Mouse (Mus musculus) embryonic facial prominence, embryonic 14.5 days (tissue): ENCODE measurements around the gene Fbxw8. TPM values are rescaled to one million over a fixed set of nuclear protein-coding genes. Genes with fewer than 3 reads are reported as not detected.

Experiments used
- ATAC-seq: fragments of 200-750 bp; cut with Nextera tagmentation; 2 replicates; pipeline ENCODE4 v1.8.0; 2017; ENCODE audit warnings: low read depth, moderate number of reproducible peaks, moderate TSS enrichment
- DNase-seq: peaks from one replicate; pipeline ENCODE4 v3.0.0-alpha.2; 2015; ENCODE audit warnings: low spot score
- H3K27ac ChIP-seq: fragments of 300-500 bp; sonication (generic); replicated peaks from 2 replicates; pipeline ENCODE4 v1.5.1; 2014; ENCODE audit warnings: low read depth, mild to moderate bottlenecking, low read length, moderate library complexity
- H3K27me3 ChIP-seq: fragments of 300-500 bp; sonication (generic); replicated peaks from 2 replicates; pipeline ENCODE4 v1.6.1; 2014; ENCODE audit warnings: low read length; ENCODE audit not compliant: control insufficient read depth, insufficient read depth
- H3K36me3 ChIP-seq: fragments of 300-500 bp; sonication (generic); 2 replicates; pipeline ENCODE4 v1.6.1; 2014; ENCODE audit warnings: low read length, mixed read lengths; ENCODE audit not compliant: control insufficient read depth, insufficient read depth
- H3K4me1 ChIP-seq: fragments of 300-500 bp; sonication (generic); 2 replicates; pipeline ENCODE4 v1.6.1; 2014; ENCODE audit warnings: antibody characterized with exemption, low read length; ENCODE audit not compliant: control insufficient read depth, insufficient read depth
- H3K4me2 ChIP-seq: fragments of 300-500 bp; sonication (generic); 2 replicates; pipeline ENCODE4 v1.6.1; 2014; ENCODE audit warnings: low read depth, mild to moderate bottlenecking, low read length, moderate library complexity, mixed read lengths
- H3K4me3 ChIP-seq: fragments of 300-500 bp; sonication (generic); 2 replicates; pipeline ENCODE4 v1.5.1; 2014; ENCODE audit warnings: low read depth, mild to moderate bottlenecking, low read length
- H3K9ac ChIP-seq: fragments of 300-500 bp; sonication (generic); 2 replicates; pipeline ENCODE4 v1.6.1; 2014; ENCODE audit warnings: low read depth, mild to moderate bottlenecking, low read length, moderate library complexity, mixed read lengths
- H3K9me3 ChIP-seq: fragments of 300-500 bp; sonication (generic); 2 replicates; pipeline ENCODE4 v1.6.1; 2016; ENCODE audit warnings: low read length; ENCODE audit not compliant: control insufficient read depth
- WGBS: fragments of 180-500 bp; shearing (Covaris S2); extraction: QIAGEN DNeasy Blood & Tissue Kit; methylation state at CpG from one replicate; pipeline ENCODE4 v1.1.7; 2014; 5-methylcytosine and 5-hydroxymethylcytosine counted together
- polyA plus RNA-seq: library from polyadenylated mRNA; unstranded; fragments of >200 nt; fragmentation: Nextera tagmentation; extraction: Ambion mirVana; gene quantifications from 2 replicates; pipeline ENCODE4 v1.2.1, GENCODE M21; 2014

The Fbxw8 gene
- polyA plus RNA-seq, 1 experiment from 2014 or later, result 31.7 TPM

- Histone ChIP-seq H3K4me1 (no peaks in the 10 kb centered on the region), H3K9me3 (no peaks in the 10 kb centered on the region), H3K36me3 (peaks cover 17% of the 10 kb centered on the region), H3K9ac (no peak overlapping the region), H3K4me3 (no peak overlapping the region), H3K27ac (0 out of 2 replicates have a peak overlapping the region, but pooled peaks have one; percentile 40), H3K27me3 (no peaks in the 10 kb centered on the region), H3K4me2 (no peak overlapping the region)
- WGBS, result 64% methylated on average over 15 of the region's 15 CpGs
- ATAC-seq (0 out of 2 replicates have a peak, but pooled peaks have one; percentile 39), DNase-seq (peak; percentile 65)
Observed at GRCm38 (mm10) chr5:118145999-118146679, 9.1 kb downstream of the Fbxw8 start.

- Histone ChIP-seq H3K4me1 (no peaks in the 10 kb centered on the region), H3K4me2 (no peak overlapping the region), H3K27ac (0 out of 2 replicates have a peak overlapping the region, but pooled peaks have one; percentile 40), H3K27me3 (no peaks in the 10 kb centered on the region), H3K36me3 (peaks cover 23% of the 10 kb centered on the region), H3K4me3 (no peak overlapping the region), H3K9ac (no peak overlapping the region), H3K9me3 (no peaks in the 10 kb centered on the region)
- 90% methylated on average over 3 of the region's 3 CpGs for WGBS
- no peak for ATAC-seq
- DNase-seq, result no peak
Observed at GRCm38 (mm10) chr5:118145458-118145857, 9.8 kb downstream of the Fbxw8 start.

GRCm38 (mm10) chr5:118144770-118145169 lies 10.5 kb downstream of the Fbxw8 start:
- no peak for ATAC-seq
- Histone ChIP-seq H3K36me3 (peaks cover 24% of the 10 kb centered on the region), H3K9ac (no peak overlapping the region), H3K27ac (no peak overlapping the region), H3K4me3 (no peak overlapping the region), H3K4me1 (no peaks in the 10 kb centered on the region), H3K27me3 (no peaks in the 10 kb centered on the region), H3K4me2 (no peak overlapping the region), H3K9me3 (no peaks in the 10 kb centered on the region)
- no peak for DNase-seq
- WGBS, result 88% methylated on average over 6 of the region's 6 CpGs

GRCm38 (mm10) chr5:118144327-118144726 lies 10.9 kb downstream of the Fbxw8 start:
- H3K36me3 ChIP-seq, result peaks cover 28% of the 10 kb centered on the region

GRCm38 (mm10) chr5:118143211-118144026 lies 11.8 kb downstream of the Fbxw8 start:
- 0 out of 2 replicates have a peak overlapping the region, but pooled peaks have one; percentile 7 for H3K9ac ChIP-seq
- H3K27ac ChIP-seq, result no peak overlapping the region
- WGBS, result 74% methylated on average over 12 of the region's 12 CpGs
- ATAC-seq (no peak), DNase-seq (peak; percentile 5)
- H3K4me2 ChIP-seq, result no peak overlapping the region
- no peak overlapping the region for H3K4me3 ChIP-seq
- H3K9me3 ChIP-seq, result no peaks in the 10 kb centered on the region
- H3K27me3 ChIP-seq, result no peaks in the 10 kb centered on the region
- no peaks in the 10 kb centered on the region for H3K4me1 ChIP-seq
- H3K36me3 ChIP-seq, result peaks cover 33% of the 10 kb centered on the region

More at GRCm38 (mm10) chr5:118144327-118144726, 10.9 kb downstream of the Fbxw8 start:
- Histone ChIP-seq H3K9ac (no peak overlapping the region), H3K4me2 (no peak overlapping the region), H3K9me3 (no peaks in the 10 kb centered on the region), H3K27ac (no peak overlapping the region), H3K4me3 (no peak overlapping the region), H3K27me3 (no peaks in the 10 kb centered on the region), H3K4me1 (no peaks in the 10 kb centered on the region)
- 90% methylated on average over 4 of the region's 4 CpGs for WGBS
- DNase-seq, result no peak
- ATAC-seq, result no peak

- Histone ChIP-seq H3K36me3 (peaks cover 39% of the 10 kb centered on the region), H3K9ac (no peak overlapping the region), H3K4me2 (no peak overlapping the region), H3K4me1 (no peaks in the 10 kb centered on the region), H3K27ac (no peak overlapping the region), H3K27me3 (no peaks in the 10 kb centered on the region), H3K9me3 (no peaks in the 10 kb centered on the region), H3K4me3 (no peak overlapping the region)
- 94% methylated on average over 8 of the region's 8 CpGs for WGBS
- DNase-seq (no peak), ATAC-seq (no peak)
Observed at GRCm38 (mm10) chr5:118142471-118142870, 12.8 kb downstream of the Fbxw8 start.

GRCm38 (mm10) chr5:118139630-118140029 lies 15.6 kb downstream of the Fbxw8 start:
- Histone ChIP-seq H3K27me3 (no peaks in the 10 kb centered on the region), H3K4me1 (no peaks in the 10 kb centered on the region), H3K9me3 (no peaks in the 10 kb centered on the region), H3K4me2 (no peak overlapping the region), H3K27ac (no peak overlapping the region), H3K9ac (no peak overlapping the region), H3K36me3 (peaks cover 33% of the 10 kb centered on the region), H3K4me3 (no peak overlapping the region)
- no peak for ATAC-seq
- WGBS, result 89% methylated on average over 8 of the region's 8 CpGs
- DNase-seq, result no peak

- no peaks in the 10 kb centered on the region for H3K4me1 ChIP-seq
- DNase-seq (no peak), ATAC-seq (no peak)
- H3K9me3 ChIP-seq, result no peaks in the 10 kb centered on the region
- H3K4me2 ChIP-seq, result no peak overlapping the region
- no peak overlapping the region for H3K4me3 ChIP-seq
- H3K27ac ChIP-seq, result no peak overlapping the region
- no peaks in the 10 kb centered on the region for H3K27me3 ChIP-seq
- peaks cover 30% of the 10 kb centered on the region for H3K36me3 ChIP-seq
- 71% methylated on average over 5 of the region's 5 CpGs for WGBS
- no peak overlapping the region for H3K9ac ChIP-seq
Observed at GRCm38 (mm10) chr5:118136391-118136790, 18.9 kb downstream of the Fbxw8 start.
